Comparison of ENCODE assay signal across 29 mouse cellular contexts in the genomic region with DNA sequence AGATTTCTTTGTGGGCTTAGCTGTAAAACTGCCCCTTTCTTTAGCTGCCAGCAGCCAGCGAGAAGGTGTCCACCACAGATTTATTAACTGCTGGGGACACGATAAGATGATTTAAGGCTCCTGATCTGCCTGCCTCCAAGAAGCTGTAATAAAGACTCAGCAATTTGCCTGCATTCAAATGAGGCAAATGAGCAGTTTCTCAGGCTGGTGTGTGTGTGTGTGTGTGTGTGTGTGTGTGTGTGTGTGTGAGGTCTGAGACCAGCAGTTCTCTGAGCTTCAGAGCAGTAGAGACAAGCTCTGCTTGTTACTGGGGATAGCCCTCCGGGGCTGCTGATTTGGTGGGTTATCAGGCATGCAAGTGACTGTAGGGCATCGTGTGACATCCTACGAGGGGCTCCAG.
A peak's percentile ranks its signal among the peaks of the same experiment; 100 is the strongest.
DNase-seq lines count a peak whose midpoint lies in the region; ATAC-seq and TF ChIP-seq lines count a peak whose summit lies in the region.
"Had no signal": no experiment of that assay in that cellular context is flagged by ENCODE, and none has a peak within 500 bp of the region (broad histone marks: within the 10 kb centered on the region; RNA-seq: fewer than 3 reads in every experiment).

No protein-coding gene starts in this region.

- no peak for TF ChIP-seq CTCF in midbrain, postnatal 0 days (IDR thresholded peaks at IDR 0.05)
- TF ChIP-seq CTCF in brain, embryonic 14.5 days (IDR thresholded peaks at IDR 0.05; ENCODE audit: borderline replicate concordance, extremely low read depth, insufficient read depth, insufficient read length) = no peak

- H3K9ac ChIP-seq in hindbrain, embryonic 13.5 days = no peak overlapping the region
- H3K9ac ChIP-seq in hindbrain, embryonic 12.5 days = no peak overlapping the region
- no peak overlapping the region for H3K9ac ChIP-seq in midbrain, postnatal 0 days (replicated peaks; ENCODE audit: low read length, poor library complexity, severe bottlenecking)
- no peak overlapping the region for H3K9ac ChIP-seq in midbrain, embryonic 14.5 days (replicated peaks; ENCODE audit: low read length)
- no peak overlapping the region for H3K9ac ChIP-seq in neural tube, embryonic 15.5 days (replicated peaks)
- H3K9ac ChIP-seq: embryonic facial prominence, embryonic 13.5 days; embryonic facial prominence, embryonic 15.5 days; forebrain, embryonic 12.5 days had no signal

- peak overlapping the region; percentile 18; the same call in 1 of the 2 replicates for H3K27ac ChIP-seq in hindbrain, embryonic 13.5 days
- H3K27ac ChIP-seq in hindbrain, embryonic 12.5 days = no peak overlapping the region
- H3K27ac ChIP-seq in midbrain, postnatal 0 days (ENCODE audit: low read depth, low read length) = 0 out of 2 replicates have a peak overlapping the region, but pooled peaks have one; percentile 48
- no peak overlapping the region for H3K27ac ChIP-seq in midbrain, embryonic 14.5 days (replicated peaks; ENCODE audit: low read depth, low read length)
- H3K27ac ChIP-seq in neural tube, embryonic 15.5 days (replicated peaks) = peak overlapping the region; percentile 15
- H3K27ac ChIP-seq: embryonic facial prominence, embryonic 13.5 days; embryonic facial prominence, embryonic 15.5 days; forebrain, embryonic 10.5 days; forebrain, embryonic 12.5 days had no signal

- no peaks in the 10 kb centered on the region for H3K36me3 ChIP-seq in hindbrain, embryonic 13.5 days
- no peaks in the 10 kb centered on the region for H3K36me3 ChIP-seq in hindbrain, embryonic 12.5 days
- no peaks in the 10 kb centered on the region for H3K36me3 ChIP-seq in midbrain, postnatal 0 days (ENCODE audit: insufficient read depth, low read length)
- H3K36me3 ChIP-seq in midbrain, embryonic 14.5 days (ENCODE audit: control insufficient read depth, insufficient read depth, low read length) = no peaks in the 10 kb centered on the region
- no peaks in the 10 kb centered on the region for H3K36me3 ChIP-seq in neural tube, embryonic 15.5 days
- H3K36me3 ChIP-seq: embryonic facial prominence, embryonic 13.5 days; embryonic facial prominence, embryonic 15.5 days; forebrain, embryonic 10.5 days; forebrain, embryonic 12.5 days; G1E had no signal

- no peak; the same call in 1 of the 2 replicates for ATAC-seq in hindbrain, embryonic 13.5 days (ENCODE audit: low FRiP score)
- ATAC-seq in hindbrain, embryonic 12.5 days (ENCODE audit: low FRiP score) = no peak
- ATAC-seq in midbrain, postnatal 0 days (ENCODE audit: low FRiP score) = no peak
- no peak for ATAC-seq in midbrain, embryonic 14.5 days (ENCODE audit: low FRiP score, low TSS enrichment)
- ATAC-seq in neural tube, embryonic 15.5 days (ENCODE audit: low FRiP score) = peak; percentile 55; the same call in 1 of the 2 replicates
- ATAC-seq: activated CD4-positive, CD25-positive, alpha-beta regulatory T cell, adult 4 months; CD4-positive, CD25-positive, alpha-beta regulatory T cell, adult 4 months; forebrain, embryonic 14.5 days; Patski had no signal

- no peak overlapping the region for H3K4me3 ChIP-seq in hindbrain, embryonic 13.5 days
- no peak overlapping the region for H3K4me3 ChIP-seq in hindbrain, embryonic 12.5 days
- no peak overlapping the region for H3K4me3 ChIP-seq in midbrain, postnatal 0 days (ENCODE audit: low read depth, low read length)
- no peak overlapping the region for H3K4me3 ChIP-seq in midbrain, embryonic 14.5 days (replicated peaks; ENCODE audit: low read depth, low read length)
- no peak overlapping the region for H3K4me3 ChIP-seq in neural tube, embryonic 15.5 days (replicated peaks)
- H3K4me3 ChIP-seq: embryonic facial prominence, embryonic 13.5 days; embryonic facial prominence, embryonic 15.5 days; erythroblast, embryonic 14.5 days; forebrain, embryonic 10.5 days; forebrain, embryonic 12.5 days had no signal

- H3K27me3 ChIP-seq in hindbrain, embryonic 13.5 days = no peaks in the 10 kb centered on the region
- H3K27me3 ChIP-seq in hindbrain, embryonic 12.5 days = no peaks in the 10 kb centered on the region
- no peaks in the 10 kb centered on the region for H3K27me3 ChIP-seq in midbrain, postnatal 0 days (ENCODE audit: insufficient read depth, low read length)
- no peaks in the 10 kb centered on the region for H3K27me3 ChIP-seq in midbrain, embryonic 14.5 days (ENCODE audit: control insufficient read depth, insufficient read depth, low read length)
- H3K27me3 ChIP-seq in neural tube, embryonic 15.5 days (replicated peaks) = no peaks in the 10 kb centered on the region
- H3K27me3 ChIP-seq: CH12.LX; embryonic facial prominence, embryonic 13.5 days; embryonic facial prominence, embryonic 15.5 days; forebrain, embryonic 12.5 days; Patski had no signal

- no peak for TF ChIP-seq POLR2A in brain, embryonic 14.5 days (IDR thresholded peaks at IDR 0.05; ENCODE audit: borderline replicate concordance, extremely low read depth, insufficient read depth, insufficient read length, poor library complexity, severe bottlenecking)

- H3K4me2 ChIP-seq in hindbrain, embryonic 13.5 days = no peak overlapping the region
- H3K4me2 ChIP-seq in hindbrain, embryonic 12.5 days (replicated peaks) = no peak overlapping the region
- H3K4me2 ChIP-seq in midbrain, postnatal 0 days (ENCODE audit: low read depth, low read length, poor library complexity, severe bottlenecking) = no peak overlapping the region
- H3K4me2 ChIP-seq in midbrain, embryonic 14.5 days (ENCODE audit: low read length) = no peak overlapping the region
- no peak overlapping the region for H3K4me2 ChIP-seq in neural tube, embryonic 15.5 days
- H3K4me2 ChIP-seq: embryonic facial prominence, embryonic 13.5 days; embryonic facial prominence, embryonic 15.5 days; forebrain, embryonic 12.5 days had no signal

- 65% methylated on average over 5 of the region's 5 CpGs for WGBS in hindbrain, embryonic 13.5 days
- WGBS in hindbrain, embryonic 12.5 days = 80% methylated on average over 5 of the region's 5 CpGs
- WGBS in midbrain, postnatal 0 days = 60% methylated on average over 5 of the region's 5 CpGs
- 75% methylated on average over 5 of the region's 5 CpGs for WGBS in midbrain, embryonic 14.5 days
- WGBS in neural tube, embryonic 15.5 days = 27% methylated on average over 5 of the region's 5 CpGs

- no peaks in the 10 kb centered on the region for H3K9me3 ChIP-seq in hindbrain, embryonic 13.5 days
- no peaks in the 10 kb centered on the region for H3K9me3 ChIP-seq in hindbrain, embryonic 12.5 days (replicated peaks)
- H3K9me3 ChIP-seq in midbrain, postnatal 0 days (ENCODE audit: low read length) = no peaks in the 10 kb centered on the region
- no peaks in the 10 kb centered on the region for H3K9me3 ChIP-seq in midbrain, embryonic 14.5 days (ENCODE audit: control insufficient read depth, low read length)
- H3K9me3 ChIP-seq in neural tube, embryonic 15.5 days (replicated peaks) = no peaks in the 10 kb centered on the region
- H3K9me3 ChIP-seq: embryonic facial prominence, embryonic 13.5 days; embryonic facial prominence, embryonic 15.5 days; forebrain, embryonic 10.5 days; forebrain, embryonic 12.5 days had no signal

- DNase-seq in midbrain, postnatal 0 days (ENCODE audit: low spot score) = no peak
- no peak for DNase-seq in midbrain, embryonic 14.5 days
- peak; percentile 40 for DNase-seq in brain, embryonic 14.5 days (ENCODE audit: low read depth)
- no peak for DNase-seq in urinary bladder, postnatal 14 days (ENCODE audit: low spot score)
- DNase-seq: adrenal gland, adult 8-10 months; adrenal gland, postnatal 14 days; adrenal gland, postnatal 36 days; B cell, adult 2 months; cerebellum, adult 11 months; cerebellum, adult 18-20 months; cerebellum, adult 8-10 months; cerebellum, adult 9-11 months; cerebellum, postnatal 14 days; cerebellum, postnatal 36 days; embryo, embryonic 11 days had no signal

- H3K4me1 ChIP-seq in hindbrain, embryonic 13.5 days (replicated peaks) = peaks cover 11% of the 10 kb centered on the region
- no peaks in the 10 kb centered on the region for H3K4me1 ChIP-seq in hindbrain, embryonic 12.5 days
- H3K4me1 ChIP-seq in midbrain, postnatal 0 days (ENCODE audit: insufficient read depth, low read length) = no peaks in the 10 kb centered on the region
- H3K4me1 ChIP-seq in midbrain, embryonic 14.5 days (ENCODE audit: control insufficient read depth, insufficient read depth, low read length) = no peaks in the 10 kb centered on the region; the same call in 1 of the 2 replicates
- peaks cover 17% of the 10 kb centered on the region for H3K4me1 ChIP-seq in neural tube, embryonic 15.5 days
- H3K4me1 ChIP-seq: embryonic facial prominence, embryonic 13.5 days; embryonic facial prominence, embryonic 15.5 days; forebrain, embryonic 12.5 days had no signal

Comparison
In these comparisons a context has a peak if more than half of its experiments do, and no peak if none do; other contexts are left out.
1. H3K27ac ChIP-seq: peak in hindbrain, embryonic 13.5 days (single experiment), midbrain, postnatal 0 days (single experiment) and neural tube, embryonic 15.5 days (single experiment); none in hindbrain, embryonic 12.5 days (single experiment) and midbrain, embryonic 14.5 days (single experiment).